In the genomic region with DNA sequence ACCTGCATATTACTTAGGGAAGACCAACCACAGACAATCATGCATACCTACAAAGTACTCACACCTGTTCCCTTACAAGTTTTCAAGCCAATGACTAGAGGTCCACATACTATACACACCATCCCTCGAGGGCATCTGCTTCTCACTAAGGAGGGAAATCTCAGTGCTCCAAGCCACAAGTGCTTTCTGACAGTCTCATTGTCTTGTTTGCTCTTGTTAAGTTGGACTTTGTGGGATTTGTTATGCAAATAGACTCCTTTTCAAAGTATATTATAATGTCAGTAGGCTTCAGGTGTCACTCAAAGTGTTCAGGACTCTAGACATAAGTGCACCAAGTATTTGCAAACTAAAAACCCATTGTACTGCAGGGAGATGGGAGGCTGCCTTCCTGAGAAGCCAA, we compare ENCODE assay signal across 18 mouse cellular contexts. TPM values are rescaled to one million over a fixed set of nuclear protein-coding genes. Genes with fewer than 3 reads are reported as not detected.
"Had no signal": no experiment of that assay in that cellular context is flagged by ENCODE, and none has a peak within 500 bp of the region (broad histone marks: within the 10 kb centered on the region; RNA-seq: fewer than 3 reads in every experiment).

No protein-coding gene starts in this region.

- H3K4me1 ChIP-seq: megakaryocyte, embryonic 14.5 days; midbrain, embryonic 13.5 days; midbrain, embryonic 15.5 days; neural tube, embryonic 12.5 days had no signal

- H3K36me3 ChIP-seq: lung, embryonic 15.5 days; midbrain, embryonic 13.5 days; midbrain, embryonic 15.5 days; neural tube, embryonic 12.5 days had no signal

- ATAC-seq: lung, postnatal 0 days; midbrain, embryonic 13.5 days; midbrain, embryonic 15.5 days had no signal

- H3K4me3 ChIP-seq: lung, embryonic 15.5 days; megakaryocyte, embryonic 14.5 days; midbrain, embryonic 13.5 days; midbrain, embryonic 15.5 days; neural tube, embryonic 12.5 days had no signal

- DNase-seq: lung, adult 2 months; lung, postnatal 14 days; lung, postnatal 36 days; right cerebral cortex, postnatal 14 days; thymus, adult 18-20 months; thymus, postnatal 14 days; thymus, postnatal 36 days had no signal

- H3K27ac ChIP-seq: lung, embryonic 15.5 days; macrophage; midbrain, embryonic 13.5 days; midbrain, embryonic 15.5 days; neural tube, embryonic 12.5 days had no signal

- H3K27me3 ChIP-seq: lung, embryonic 15.5 days; midbrain, embryonic 13.5 days; midbrain, embryonic 15.5 days; neural tube, embryonic 12.5 days had no signal

- H3K4me2 ChIP-seq: lung, embryonic 15.5 days; midbrain, embryonic 11.5 days; midbrain, embryonic 13.5 days; midbrain, embryonic 15.5 days; neural tube, embryonic 12.5 days had no signal

- H3K9me3 ChIP-seq: lung, embryonic 15.5 days; megakaryocyte, embryonic 14.5 days; midbrain, embryonic 13.5 days; midbrain, embryonic 15.5 days; neural tube, embryonic 12.5 days had no signal

- H3K9ac ChIP-seq: lung, embryonic 15.5 days; midbrain, embryonic 13.5 days; midbrain, embryonic 15.5 days; neural tube, embryonic 12.5 days had no signal

RNA-seq across cellular contexts. Expression of a gene that starts 40.1 kb away (rescaled TPM):
- total RNA-seq: megakaryocyte progenitor cell, adult 5-6 weeks; monocyte, adult 5-6 weeks; neutrophil, adult 5-6 weeks had no signal
- polyA plus RNA-seq: macrophage had no signal
